Mouse (Mus musculus) splenic B cell, adult 2 months (primary cell): Measurements from ENCODE around the gene Capza2.
"Not testable (repeated sequence)": the region's sequence is repeated elsewhere in the genome, so short reads cannot be mapped to it uniquely, and the experiment has no call there.

Experiments
- DNase-seq: peaks from one replicate; pipeline ENCODE4 v3.0.0-alpha.2; 2011; ENCODE audit warnings: low read depth, low spot score
- H3K27me3 ChIP-seq: 2 replicates; pipeline ENCODE4 v1.6.1; 2012; ENCODE audit warnings: mild to moderate bottlenecking, low read length, moderate library complexity, mixed read lengths; ENCODE audit not compliant: control insufficient read depth, poor library complexity, insufficient read depth, severe bottlenecking
- H3K36me3 ChIP-seq: 2 replicates; pipeline ENCODE4 v1.6.1; 2012; ENCODE audit warnings: mild to moderate bottlenecking, low read length, moderate library complexity, mixed read lengths; ENCODE audit not compliant: control insufficient read depth, poor library complexity, insufficient read depth, severe bottlenecking

The Capza2 gene

GRCm38 (mm10) chr6:17668334-17668733 lies 32.3 kb downstream of the Capza2 start:
- DNase-seq, result no peak
- Histone ChIP-seq H3K36me3 (peaks cover 17% of the 10 kb centered on the region; the same call in 1 of the 2 replicates), H3K27me3 (no peaks in the 10 kb centered on the region)

GRCm38 (mm10) chr6:17669826-17670225 lies 33.8 kb downstream of the Capza2 start:
- Histone ChIP-seq H3K27me3 (no peaks in the 10 kb centered on the region), H3K36me3 (peaks cover 13% of the 10 kb centered on the region; the same call in 1 of the 2 replicates)
- no peak for DNase-seq

DNA sequence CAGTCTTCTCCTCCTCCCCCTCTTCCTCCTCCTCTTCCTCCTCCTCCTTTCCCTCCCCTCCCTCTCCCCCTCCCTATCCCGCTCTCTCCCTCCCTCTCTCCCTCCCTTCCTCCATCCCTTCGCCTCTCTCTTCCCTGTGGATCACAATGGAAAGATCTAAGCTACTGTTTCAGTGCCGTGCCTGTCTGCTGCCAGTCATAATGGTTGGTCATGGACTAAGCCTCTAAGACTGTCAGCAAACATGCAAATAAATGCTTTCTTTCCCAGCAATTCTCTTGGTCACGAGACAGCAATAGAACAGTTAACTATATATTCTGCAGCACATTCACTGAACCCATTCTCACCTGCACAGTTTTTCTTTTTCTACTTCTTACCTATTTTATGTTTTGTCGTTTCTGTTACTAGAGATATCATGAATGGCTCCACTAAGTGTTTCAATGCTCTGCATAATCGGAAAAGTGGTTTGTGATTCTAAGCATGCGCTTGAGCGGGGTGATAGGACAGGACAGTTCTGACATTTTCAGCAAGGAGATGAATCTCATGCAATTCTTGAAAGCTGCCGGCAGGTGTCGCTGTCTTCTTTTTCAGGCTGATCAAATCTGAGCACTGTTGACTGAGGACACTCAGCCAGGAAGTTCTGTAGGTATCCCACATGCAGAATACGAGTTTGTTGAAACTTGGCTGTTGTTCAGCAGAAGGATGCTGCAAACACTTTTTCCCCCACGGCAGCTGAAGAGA lies 39.2 kb downstream of the Capza2 start:
- Histone ChIP-seq H3K36me3 (0 out of 2 replicates have a peak, but pooled peaks cover 2% of the 10 kb centered on the region), H3K27me3 (no peaks in the 10 kb centered on the region)
- DNase-seq, result peak; percentile 85

DNA sequence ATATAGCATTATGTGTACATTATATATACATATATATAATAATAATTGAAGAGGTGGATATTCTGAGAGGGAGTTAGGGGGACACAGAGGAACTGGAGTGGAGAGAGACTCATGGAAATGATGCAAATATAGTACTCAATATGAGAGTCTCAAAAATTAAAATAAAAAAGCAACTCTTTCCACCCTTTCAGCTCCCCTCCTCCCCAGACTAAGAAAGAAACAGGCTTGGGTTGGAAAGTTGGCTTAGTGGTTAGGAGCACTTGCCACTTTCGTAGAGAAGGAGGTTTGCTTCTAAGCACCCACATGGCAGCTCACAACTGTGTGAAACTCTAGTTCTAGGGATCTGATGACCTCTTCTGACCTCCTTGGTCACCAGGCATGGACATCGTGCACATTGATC lies 41.0 kb downstream of the Capza2 start:
- Histone ChIP-seq H3K27me3 (no peaks in the 10 kb centered on the region), H3K36me3 (no peaks in the 10 kb centered on the region)
- no peak for DNase-seq

DNA sequence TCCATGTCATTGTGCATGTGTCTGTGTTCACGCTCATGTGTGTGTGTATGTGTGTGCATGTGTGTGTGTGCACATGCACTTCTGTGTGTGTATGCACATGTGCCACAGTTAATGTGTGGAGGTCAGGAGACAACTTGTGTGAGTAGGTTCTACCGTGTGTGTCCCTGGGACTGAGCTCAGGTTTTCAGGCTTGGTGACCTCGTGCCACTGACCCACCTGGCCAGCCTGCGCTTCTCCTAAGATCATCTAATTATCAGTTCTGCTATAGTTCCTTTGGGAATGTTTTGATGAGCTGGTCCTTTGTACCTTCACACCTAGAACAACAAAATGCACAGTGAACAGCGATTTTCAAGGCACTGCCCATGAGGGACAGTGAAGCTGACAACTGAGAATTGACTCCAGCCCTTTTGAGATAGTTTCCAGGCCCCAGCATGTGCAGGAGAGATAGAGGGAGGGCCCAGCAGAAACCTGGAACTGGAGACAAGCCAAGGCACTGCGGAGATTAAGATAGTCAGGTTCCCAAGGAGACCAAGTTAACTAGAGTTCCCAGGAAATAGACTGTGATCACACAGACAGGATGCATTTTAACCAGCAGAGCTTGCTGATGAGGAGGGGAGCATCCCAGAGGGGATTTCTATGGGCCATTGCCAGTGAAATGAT lies 44.4 kb downstream of the Capza2 start:
- DNase-seq, result no peak
- no peaks in the 10 kb centered on the region for H3K36me3 ChIP-seq
- H3K27me3 ChIP-seq, result no peaks in the 10 kb centered on the region

- H3K27me3 ChIP-seq, result no peaks in the 10 kb centered on the region
- no peaks in the 10 kb centered on the region for H3K36me3 ChIP-seq
- DNase-seq, result no peak
Observed at GRCm38 (mm10) chr6:17681810-17682209, 45.8 kb downstream of the Capza2 start.

DNA sequence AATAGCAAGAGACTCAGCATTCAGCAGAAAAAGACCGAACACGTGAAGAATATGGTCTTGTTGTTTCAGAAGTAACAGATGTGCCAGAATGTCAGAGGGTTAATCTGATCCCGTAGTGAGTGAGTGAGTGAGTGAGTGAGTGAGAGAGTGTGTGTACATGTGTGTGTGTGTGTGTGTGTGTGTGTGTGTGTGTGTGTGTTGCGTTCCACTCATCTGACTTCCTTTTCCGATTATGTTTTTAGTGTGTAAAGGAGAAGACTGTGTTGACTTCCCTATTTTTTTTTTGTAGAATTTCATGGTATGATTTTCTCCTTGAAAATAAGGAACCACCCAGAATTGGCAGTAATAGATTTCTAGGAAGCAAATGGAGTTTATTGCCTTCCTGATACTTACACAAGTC lies 52.6 kb downstream of the Capza2 start:
- no peaks in the 10 kb centered on the region for H3K27me3 ChIP-seq
- DNase-seq, result peak; percentile 24
- no peaks in the 10 kb centered on the region for H3K36me3 ChIP-seq

DNA sequence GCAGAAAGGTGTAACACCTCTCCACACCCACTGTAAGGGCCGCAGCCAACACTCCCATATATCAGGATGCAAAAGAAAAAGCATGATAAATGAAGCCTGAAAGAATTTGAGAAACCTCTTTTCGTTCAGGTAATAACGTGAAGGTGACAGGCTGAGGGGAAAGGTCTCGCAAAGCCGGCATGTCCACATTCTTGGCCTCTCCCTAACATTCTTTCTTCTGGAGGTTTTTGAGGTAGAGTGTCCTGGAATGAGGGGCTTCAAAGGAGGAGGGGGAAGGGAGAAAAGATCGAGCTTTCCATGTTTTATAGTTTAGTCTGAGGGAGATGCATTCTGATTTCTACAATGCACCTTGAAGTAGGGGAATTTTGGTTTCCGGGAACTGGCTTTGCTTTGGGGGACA lies 56.6 kb downstream of the Capza2 start, which contains the start of gene St7:
Gene St7, plus strand, starts transcription at position 287 of the 400 bp plus-strand sequence.
- no peak for DNase-seq
- Histone ChIP-seq H3K36me3 (no peaks in the 10 kb centered on the region), H3K27me3 (no peaks in the 10 kb centered on the region)

- no peaks in the 10 kb centered on the region for H3K36me3 ChIP-seq
- peak; percentile 55 for DNase-seq
- no peaks in the 10 kb centered on the region for H3K27me3 ChIP-seq
Observed at GRCm38 (mm10) chr6:17693726-17694549, 57.9 kb downstream of the Capza2 start.

DNA sequence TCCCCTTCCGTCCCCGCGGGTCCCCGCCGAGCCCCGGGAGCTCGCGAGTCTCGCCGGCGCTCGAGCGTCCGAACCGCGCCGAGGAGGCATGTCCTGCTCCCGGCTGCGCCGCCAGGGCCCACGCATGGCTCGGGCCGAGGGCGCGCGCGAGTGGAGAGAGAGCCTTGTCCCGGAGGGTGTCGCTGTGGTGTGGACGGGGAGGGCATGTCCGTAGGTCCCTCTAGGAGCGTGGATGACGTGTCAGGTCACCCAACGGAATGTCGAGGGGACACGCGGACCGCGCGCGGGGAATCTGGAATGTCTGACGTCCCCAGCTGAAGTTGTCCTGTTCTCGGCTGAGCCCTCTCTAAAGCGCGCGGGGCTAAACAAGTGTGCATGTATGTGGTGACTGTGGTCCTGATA lies 58.5 kb downstream of the Capza2 start:
- DNase-seq, result peak; percentile 68
- no peaks in the 10 kb centered on the region for H3K36me3 ChIP-seq
- H3K27me3 ChIP-seq, result no peaks in the 10 kb centered on the region

DNA sequence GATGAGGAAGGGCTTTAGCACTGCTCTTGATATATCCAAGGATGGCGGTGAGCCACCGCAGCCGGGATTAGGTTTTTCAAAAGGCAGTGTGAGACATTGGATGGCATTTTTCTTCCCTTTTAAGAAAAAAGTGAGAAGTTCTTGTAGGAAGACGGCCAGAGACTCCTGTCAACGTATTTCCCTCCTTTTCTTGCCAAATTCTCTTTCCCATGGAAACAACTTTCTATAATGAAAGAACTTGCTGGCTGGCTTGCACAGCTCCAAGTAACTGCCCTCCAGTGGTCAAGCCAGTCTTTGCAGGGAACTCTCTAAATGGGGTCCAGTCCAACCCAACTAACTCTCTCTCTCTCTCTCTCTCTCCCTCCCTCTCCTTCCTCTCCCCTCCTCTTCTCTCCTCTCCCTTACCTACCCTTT lies 60.3 kb downstream of the Capza2 start:
- Histone ChIP-seq H3K36me3 (no peaks in the 10 kb centered on the region), H3K27me3 (no peaks in the 10 kb centered on the region)
- DNase-seq, result peak; percentile 43

GRCm38 (mm10) chr6:17700936-17701612 lies 65.0 kb downstream of the Capza2 start:
- H3K36me3 ChIP-seq, result no peaks in the 10 kb centered on the region
- no peaks in the 10 kb centered on the region for H3K27me3 ChIP-seq
- no peak for DNase-seq

DNA sequence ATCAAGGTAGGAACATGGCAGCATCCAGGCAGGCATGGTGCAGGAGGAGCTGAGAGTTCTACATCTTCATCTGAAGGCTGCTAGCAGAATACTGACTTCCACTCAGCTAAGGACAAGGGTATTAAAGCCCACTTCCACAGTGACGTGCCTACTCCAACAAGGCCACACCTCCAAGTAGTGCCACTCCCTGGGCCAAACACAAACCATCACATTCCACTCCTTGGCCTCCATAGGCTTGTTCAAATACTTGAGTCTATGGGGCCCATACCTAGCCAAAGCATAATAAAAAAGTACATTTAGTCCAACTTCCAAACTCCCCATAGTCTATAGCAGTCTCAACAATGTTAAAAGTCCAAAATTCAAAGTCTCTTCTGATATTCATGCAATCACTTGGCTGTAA lies 68.0 kb downstream of the Capza2 start:
- H3K27me3 ChIP-seq, DNase-seq, H3K36me3 ChIP-seq: not testable (repeated sequence)

GRCm38 (mm10) chr6:17705973-17706372 lies 69.9 kb downstream of the Capza2 start:
- H3K27me3 ChIP-seq, result no peaks in the 10 kb centered on the region
- no peaks in the 10 kb centered on the region for H3K36me3 ChIP-seq

More at GRCm38 (mm10) chr6:17705973-17706372, 69.9 kb downstream of the Capza2 start:
- no peak for DNase-seq
